Mouse (Mus musculus) bone marrow, adult 2 months (tissue): ENCODE data around the gene Gm39653. TPM values are rescaled to one million over a fixed set of nuclear protein-coding genes. Genes with fewer than 3 reads are reported as not detected.

Experiments
- H3K27ac ChIP-seq: fragments of 200-500 bp; 2 replicates; pipeline ENCODE4 v1.5.1; 2012; ENCODE audit warnings: low read depth, mild to moderate bottlenecking, control low read depth, inconsistent platforms, low read length; ENCODE audit not compliant: control insufficient read depth, poor library complexity, insufficient read depth
- H3K4me1 ChIP-seq: fragments of 200-500 bp; 2 replicates; pipeline ENCODE4 v1.6.1; 2011; ENCODE audit warnings: low read length; ENCODE audit not compliant: control insufficient read depth, insufficient read depth
- H3K4me3 ChIP-seq: fragments of 200-500 bp; replicated peaks from 2 replicates; pipeline ENCODE3; 2011; ENCODE audit warnings: mild to moderate bottlenecking, low read depth, low read length, control low read depth; ENCODE audit not compliant: control insufficient read depth
- CTCF ChIP-seq: fragments of 200-500 bp; IDR thresholded peaks from 2 replicates; pipeline ENCODE4 v1.5.1; 2011; ENCODE audit warnings: low read length, control low read depth; ENCODE audit not compliant: control insufficient read depth, insufficient read depth
- POLR2A ChIP-seq: fragments of 200-500 bp; IDR thresholded peaks from 2 replicates; pipeline ENCODE4 v1.6.1; 2011; ENCODE audit warnings: low read depth, mild to moderate bottlenecking, control low read depth, low read length, borderline replicate concordance; ENCODE audit not compliant: control insufficient read depth
- WGBS: fragments of 180-500 bp; shearing (Covaris S2); methylation state at CpG from one replicate; pipeline ENCODE4 v1.1.7; 2018; 5-methylcytosine and 5-hydroxymethylcytosine counted together
- polyA plus RNA-seq: library from polyadenylated mRNA; stranded (reverse); fragments of >200 nt; gene quantifications from 2 replicates; pipeline ENCODE4 v1.2.4, GENCODE M21; 2011; ENCODE audit warnings: low replicate concordance; ENCODE audit not compliant: missing spikeins, insufficient read depth, insufficient read length

Gene Gm39653
- polyA plus RNA-seq, 1 experiment = not detected

DNA sequence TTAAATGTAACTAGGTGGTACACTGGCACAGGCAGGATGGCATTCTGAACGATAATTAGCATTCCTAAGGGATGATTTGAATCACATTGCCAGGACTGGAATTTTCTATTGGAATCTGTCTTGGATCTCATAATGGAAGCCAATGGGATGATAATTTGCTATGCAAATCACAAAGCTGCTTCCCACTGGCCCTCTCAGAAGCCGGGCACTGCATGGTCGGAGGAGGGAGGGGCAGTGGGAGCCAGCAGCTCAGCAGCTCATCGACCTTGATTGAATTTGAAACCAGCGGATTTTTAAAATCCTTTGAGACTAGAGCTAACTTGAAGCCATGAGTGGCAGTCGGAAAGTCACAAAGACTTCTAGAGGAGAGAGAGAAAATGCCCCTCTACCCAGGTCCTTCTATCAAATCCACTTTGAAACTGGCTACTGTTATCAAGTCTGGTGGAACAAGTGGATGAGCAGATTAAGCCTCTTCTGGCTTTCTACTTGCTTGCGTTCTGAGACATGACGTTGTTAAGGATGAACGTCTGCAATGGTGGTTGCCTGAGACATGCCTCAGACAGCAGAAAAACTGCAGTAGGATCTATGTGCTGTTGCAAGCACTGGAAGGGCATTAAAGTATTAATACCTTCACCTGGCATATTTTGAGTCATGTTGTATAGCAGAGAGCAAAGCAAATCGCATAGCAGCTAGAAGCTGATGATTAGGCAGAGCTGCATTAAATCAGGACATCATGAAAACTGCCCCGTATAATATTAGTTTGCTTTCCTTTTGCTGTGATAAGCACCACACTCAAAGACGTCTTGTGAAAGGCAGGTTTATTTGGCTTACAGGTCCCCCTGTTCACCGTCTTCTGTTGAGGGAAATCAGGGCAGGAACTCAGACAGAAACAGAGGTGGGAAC is 52.4 kb downstream of the Gm39653 start:
- TF ChIP-seq CTCF (no peak), POLR2A (no peak)
- 30% methylated on average over 13 of the region's 13 CpGs for WGBS
- Histone ChIP-seq H3K27ac (no peak overlapping the region), H3K4me1 (no peaks in the 10 kb centered on the region), H3K4me3 (no peak overlapping the region)

DNA sequence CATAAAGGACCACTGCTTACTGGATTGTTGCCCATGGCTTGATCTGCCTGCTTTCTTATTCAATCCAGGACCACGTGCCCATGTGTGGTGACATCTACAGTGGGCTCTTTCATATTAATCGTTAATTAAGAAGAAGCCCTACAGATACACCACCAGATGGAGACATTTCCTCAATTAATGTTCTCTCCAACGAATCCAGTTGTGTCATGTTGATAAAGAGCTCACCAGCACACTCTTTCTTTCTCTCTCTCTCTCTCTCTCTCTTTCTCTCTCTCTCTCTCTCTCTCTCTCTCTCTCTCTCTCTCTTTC is 53.0 kb downstream of the Gm39653 start:
- no peak overlapping the region for H3K4me3 ChIP-seq
- H3K4me1 ChIP-seq = no peaks in the 10 kb centered on the region
- no peak overlapping the region for H3K27ac ChIP-seq
- WGBS = 3% methylated on average over 3 of the region's 3 CpGs
- TF ChIP-seq POLR2A (no peak), CTCF (no peak)

Other genes starting within 250 kb of the Gm39653 start
- 0.40 and 1.4 TPM in 2 replicates for gene Adam23, start 170.1 kb upstream of the Gm39653 start, polyA plus RNA-seq
- gene Dytn, start 71.0 kb downstream of the Gm39653 start, polyA plus RNA-seq = not detected in 2 replicates
- gene Mdh1b, start 114.3 kb downstream of the Gm39653 start, polyA plus RNA-seq = not detected in 2 replicates
- gene Fastkd2, start 114.6 kb downstream of the Gm39653 start, polyA plus RNA-seq = 16.2 and 25.6 TPM in 2 replicates
- gene 4933402D24Rik, start 153.3 kb downstream of the Gm39653 start, polyA plus RNA-seq = not detected in 2 replicates